Mouse (Mus musculus): ENCODE data around the gene Iqcf6. TPM values are rescaled to one million over a fixed set of nuclear protein-coding genes. Genes with fewer than 3 reads are reported as not detected.

Gene Iqcf6
- polyA plus RNA-seq, 1 experiment from 2014 or later, result not detected

Other genes starting within 250 kb of the Iqcf6 start
- gene Rpl29, start 197.1 kb upstream of the Iqcf6 start, polyA plus RNA-seq (2014; fragmentation: Nextera tagmentation; extraction: Ambion mirVana), result 1,252 and 1,315 TPM in 2 replicates
- 38.6 and 39.8 TPM in 2 replicates for gene Acy1, start 188.3 kb upstream of the Iqcf6 start, polyA plus RNA-seq (2014; fragmentation: Nextera tagmentation; extraction: Ambion mirVana)
- 25.7 and 27.2 TPM in 2 replicates for gene Abhd14b, start 179.1 kb upstream of the Iqcf6 start, polyA plus RNA-seq (2014; fragmentation: Nextera tagmentation; extraction: Ambion mirVana)
- 55.9 and 58.2 TPM in 2 replicates for gene Abhd14a, start 178.9 kb upstream of the Iqcf6 start, polyA plus RNA-seq (2014; fragmentation: Nextera tagmentation; extraction: Ambion mirVana)
- gene Pcbp4, start 173.3 kb upstream of the Iqcf6 start, polyA plus RNA-seq (2014; fragmentation: Nextera tagmentation; extraction: Ambion mirVana), result 55.3 and 73.4 TPM in 2 replicates
- 0.08 and 0.41 TPM in 2 replicates for gene Gpr62, start 160.6 kb upstream of the Iqcf6 start, polyA plus RNA-seq (2014; fragmentation: Nextera tagmentation; extraction: Ambion mirVana)
- gene Rrp9, start 150.6 kb upstream of the Iqcf6 start, polyA plus RNA-seq (2014; fragmentation: Nextera tagmentation; extraction: Ambion mirVana), result 51.7 and 52.4 TPM in 2 replicates
- gene Parp3, start 149.6 kb upstream of the Iqcf6 start, polyA plus RNA-seq (2014; fragmentation: Nextera tagmentation; extraction: Ambion mirVana), result 1.7 and 2.2 TPM in 2 replicates
- gene Iqcf1, start 126.6 kb upstream of the Iqcf6 start, polyA plus RNA-seq (2014; fragmentation: Nextera tagmentation; extraction: Ambion mirVana), result not detected in 2 replicates
- gene Iqcf5, start 112.0 kb upstream of the Iqcf6 start, polyA plus RNA-seq (2014; fragmentation: Nextera tagmentation; extraction: Ambion mirVana), result not detected in 2 replicates
- not detected in 2 replicates for gene Iqcf3, start 65.0 kb upstream of the Iqcf6 start, polyA plus RNA-seq (2014; fragmentation: Nextera tagmentation; extraction: Ambion mirVana)
- gene Iqcf4, start 55.6 kb upstream of the Iqcf6 start, polyA plus RNA-seq (2014; fragmentation: Nextera tagmentation; extraction: Ambion mirVana), result not detected in 2 replicates
- gene Grm2, start 29.5 kb downstream of the Iqcf6 start, polyA plus RNA-seq (2014; fragmentation: Nextera tagmentation; extraction: Ambion mirVana), result not detected in 2 replicates
- gene Tex264, start 59.3 kb downstream of the Iqcf6 start, polyA plus RNA-seq (2014; fragmentation: Nextera tagmentation; extraction: Ambion mirVana), result 47.8 and 49.8 TPM in 2 replicates
- 4.7 and 5.5 TPM in 2 replicates for gene Rad54l2, start 162.6 kb downstream of the Iqcf6 start, polyA plus RNA-seq (2014; fragmentation: Nextera tagmentation; extraction: Ambion mirVana)
- gene Dcaf1, start 195.3 kb downstream of the Iqcf6 start, polyA plus RNA-seq (2014; fragmentation: Nextera tagmentation; extraction: Ambion mirVana), result 24.1 and 30.5 TPM in 2 replicates